Mouse (Mus musculus) heart, embryonic 14.5 days (tissue): ENCODE data around the gene Rere. TPM values are rescaled to one million over a fixed set of nuclear protein-coding genes. Genes with fewer than 3 reads are reported as not detected.

Experiments
- ATAC-seq: fragments of 200-750 bp; cut with Nextera tagmentation; 2 replicates; pipeline ENCODE4 v1.8.0; 2017; ENCODE audit warnings: low read depth, moderate TSS enrichment; ENCODE audit not compliant: insufficient number of reproducible peaks, insufficient read depth, low FRiP score
- H3K27ac ChIP-seq, 2 experiments: fragments of 200-500 bp in 1 of 2; fragments of 300-500 bp in 1 of 2; sonication (generic) in 1 of 2; replicated peaks in 1 of 2; 2 replicates each; pipeline ENCODE4 v1.5.1; 2012 to 2014; ENCODE audit warnings: low read depth in 2 of 2, low read length in 2 of 2, control low read depth in 1 of 2, mild to moderate bottlenecking in 1 of 2, mixed read lengths in 1 of 2; ENCODE audit not compliant: control insufficient read depth in 1 of 2, insufficient read depth in 1 of 2
- H3K27me3 ChIP-seq: fragments of 300-500 bp; sonication (generic); 2 replicates; pipeline ENCODE4 v1.6.1; 2014; ENCODE audit warnings: mild to moderate bottlenecking, low read length, control low read depth; ENCODE audit not compliant: control insufficient read depth, insufficient read depth
- H3K36me3 ChIP-seq: fragments of 300-500 bp; sonication (generic); 2 replicates; pipeline ENCODE4 v1.6.1; 2014; ENCODE audit warnings: mild to moderate bottlenecking, control low read depth, low read length, mixed read lengths; ENCODE audit not compliant: control insufficient read depth, insufficient read depth
- H3K4me1 ChIP-seq, 2 experiments: fragments of 200-500 bp in 1 of 2; fragments of 300-500 bp in 1 of 2; sonication (generic) in 1 of 2; 2 replicates each; pipeline ENCODE4 v1.6.1; 2012 to 2014; ENCODE audit warnings: low read length in 2 of 2, control low read depth in 1 of 2, mixed read lengths in 1 of 2; ENCODE audit not compliant: control insufficient read depth in 2 of 2, insufficient read depth in 2 of 2
- H3K4me2 ChIP-seq: fragments of 300-500 bp; sonication (generic); 2 replicates; pipeline ENCODE4 v1.6.1; 2014; ENCODE audit warnings: mild to moderate bottlenecking, low read length
- H3K4me3 ChIP-seq, 2 experiments: fragments of 200-500 bp in 1 of 2; fragments of 300-500 bp in 1 of 2; sonication (generic) in 1 of 2; 2 replicates each; pipeline ENCODE4 v1.5.1; 2012 to 2014; ENCODE audit warnings: low read length in 2 of 2, mild to moderate bottlenecking in 2 of 2, control low read depth in 1 of 2, low read depth in 1 of 2, moderate library complexity in 1 of 2; ENCODE audit not compliant: control insufficient read depth in 1 of 2, insufficient read depth in 1 of 2
- H3K9ac ChIP-seq: fragments of 300-500 bp; sonication (generic); 2 replicates; pipeline ENCODE4 v1.6.1; 2014; ENCODE audit warnings: mild to moderate bottlenecking, low read length
- H3K9me3 ChIP-seq: fragments of 300-500 bp; sonication (generic); 2 replicates; pipeline ENCODE4 v1.6.1; 2016; ENCODE audit warnings: low read length, control low read depth; ENCODE audit not compliant: control insufficient read depth
- WGBS: fragments of 180-500 bp; shearing (Covaris S2); extraction: QIAGEN DNeasy Blood & Tissue Kit; methylation state at CpG from one replicate; pipeline ENCODE4 v1.1.7; 2014; 5-methylcytosine and 5-hydroxymethylcytosine counted together
- polyA plus RNA-seq: library from polyadenylated mRNA; unstranded; fragments of >200 nt; fragmentation: Nextera tagmentation; extraction: Ambion mirVana; gene quantifications from 2 replicates; pipeline ENCODE4 v1.2.1, GENCODE M21; 2014

The Rere gene
- polyA plus RNA-seq, 1 experiment from 2014 or later: 28.5 TPM

GRCm38 (mm10) chr4:150636635-150637034, 355.2 kb downstream of the Rere start:
- no peak overlapping the region for H3K4me2 ChIP-seq
- ATAC-seq: no peak

GRCm38 (mm10) chr4:150644299-150644698, 362.9 kb downstream of the Rere start:
- Histone ChIP-seq H3K27me3 (no peaks in the 10 kb centered on the region), H3K36me3 (no peaks in the 10 kb centered on the region), H3K4me2 (no peak overlapping the region), H3K9ac (no peak overlapping the region), H3K4me3 (no peak overlapping the region), H3K4me1 (no peaks in the 10 kb centered on the region), H3K9me3 (no peaks in the 10 kb centered on the region), H3K27ac (no peak overlapping the region)
- 85% methylated on average over 9 of the region's 9 CpGs for WGBS
- no peak for ATAC-seq

More at GRCm38 (mm10) chr4:150636635-150637034, 355.2 kb downstream of the Rere start:
- Histone ChIP-seq H3K9me3 (no peaks in the 10 kb centered on the region), H3K27ac (no peak overlapping the region), H3K36me3 (no peaks in the 10 kb centered on the region), H3K4me3 (no peak overlapping the region), H3K9ac (no peak overlapping the region), H3K27me3 (no peaks in the 10 kb centered on the region), H3K4me1 (no peaks in the 10 kb centered on the region)
- WGBS: 77% methylated on average over 6 of the region's 6 CpGs

- Histone ChIP-seq H3K4me3 (no peak overlapping the region), H3K27ac (no peak overlapping the region), H3K9ac (no peak overlapping the region), H3K36me3 (no peaks in the 10 kb centered on the region), H3K27me3 (peaks cover 28% of the 10 kb centered on the region), H3K9me3 (no peaks in the 10 kb centered on the region), H3K4me1 (peaks cover 0 to 3% of the 10 kb centered on the region in 2 experiments; a peak in 1 of 4 replicates), H3K4me2 (no peak overlapping the region)
- 56% methylated on average over 5 of the region's 5 CpGs for WGBS
- ATAC-seq: no peak
Measured at GRCm38 (mm10) chr4:150649327-150649726, 367.9 kb downstream of the Rere start.

- no peak within 1 kb of the TSS; the same call in 1 of the 2 replicates for H3K9ac ChIP-seq
Measured at GRCm38 (mm10) chr4:150651390-150652277, 370.2 kb downstream of the Rere start, which contains the start of gene Slc45a1. Slc45a1 (minus strand) TSS chr4:150652174.

GRCm38 (mm10) chr4:150653072-150653599, 371.7 kb downstream of the Rere start:
- Histone ChIP-seq H3K9me3 (0 out of 2 replicates have a peak, but pooled peaks cover 3% of the 10 kb centered on the region), H3K9ac (no peak overlapping the region), H3K36me3 (no peaks in the 10 kb centered on the region), H3K4me2 (no peak overlapping the region), H3K27ac (no peak overlapping the region), H3K27me3 (peaks cover 34% of the 10 kb centered on the region), H3K4me1 (peaks cover 0 to 3% of the 10 kb centered on the region in 2 experiments; a peak in 1 of 4 replicates), H3K4me3 (no peak overlapping the region)
- ATAC-seq: no peak
- WGBS: 48% methylated on average over 10 of the region's 11 CpGs

More at GRCm38 (mm10) chr4:150651390-150652277, 370.2 kb downstream of the Rere start, which contains the start of gene Slc45a1:
- no peak within 1 kb of the TSS for H3K4me2 ChIP-seq
- peaks cover 34% of the 10 kb centered on the region for H3K27me3 ChIP-seq
- H3K9me3 ChIP-seq: 0 out of 2 replicates have a peak, but pooled peaks cover 2% of the 10 kb centered on the region
- H3K36me3 ChIP-seq: no peaks in the 10 kb centered on the region
- H3K27ac ChIP-seq: no peak within 1 kb of the TSS
- peaks cover 0 to 3% of the 10 kb centered on the region in 2 experiments; a peak in 1 of 4 replicates for H3K4me1 ChIP-seq
- ATAC-seq: no peak
- WGBS: 7% methylated on average over 41 of the region's 41 CpGs
- H3K4me3 ChIP-seq: peak within 1 kb of the TSS in 1 of 2 experiments; percentile 1; a peak in 2 of 4 replicates

GRCm38 (mm10) chr4:150655989-150656388, 374.5 kb downstream of the Rere start:
- Histone ChIP-seq H3K4me2 (0 out of 2 replicates have a peak overlapping the region, but pooled peaks have one; percentile 38), H3K27me3 (peaks cover 31% of the 10 kb centered on the region), H3K4me1 (peaks cover 0 to 3% of the 10 kb centered on the region in 2 experiments; a peak in 1 of 4 replicates), H3K27ac (no peak overlapping the region), H3K9ac (no peak overlapping the region), H3K9me3 (0 out of 2 replicates have a peak, but pooled peaks cover 3% of the 10 kb centered on the region), H3K36me3 (no peaks in the 10 kb centered on the region), H3K4me3 (no peak overlapping the region)
- ATAC-seq: peak; percentile 38; the same call in 1 of the 2 replicates
- WGBS: 5% methylated on average over 17 of the region's 17 CpGs

- Histone ChIP-seq H3K9ac (no peak overlapping the region), H3K36me3 (no peaks in the 10 kb centered on the region), H3K4me2 (no peak overlapping the region), H3K4me3 (no peak overlapping the region), H3K4me1 (peaks cover 0 to 7% of the 10 kb centered on the region in 2 experiments; a peak in 1 of 4 replicates), H3K9me3 (0 out of 2 replicates have a peak, but pooled peaks cover 3% of the 10 kb centered on the region), H3K27ac (no peak overlapping the region), H3K27me3 (peaks cover 26% of the 10 kb centered on the region)
- WGBS: 83% methylated on average over 6 of the region's 6 CpGs
- ATAC-seq: no peak
Measured at GRCm38 (mm10) chr4:150656504-150656903, 375.1 kb downstream of the Rere start.
